Mouse (Mus musculus): ENCODE measurements around the gene Angel2.
"Not testable (repeated sequence)": the region's sequence is repeated elsewhere in the genome, so short reads cannot be mapped to it uniquely, and the experiment has no call there.

The Angel2 gene

DNA sequence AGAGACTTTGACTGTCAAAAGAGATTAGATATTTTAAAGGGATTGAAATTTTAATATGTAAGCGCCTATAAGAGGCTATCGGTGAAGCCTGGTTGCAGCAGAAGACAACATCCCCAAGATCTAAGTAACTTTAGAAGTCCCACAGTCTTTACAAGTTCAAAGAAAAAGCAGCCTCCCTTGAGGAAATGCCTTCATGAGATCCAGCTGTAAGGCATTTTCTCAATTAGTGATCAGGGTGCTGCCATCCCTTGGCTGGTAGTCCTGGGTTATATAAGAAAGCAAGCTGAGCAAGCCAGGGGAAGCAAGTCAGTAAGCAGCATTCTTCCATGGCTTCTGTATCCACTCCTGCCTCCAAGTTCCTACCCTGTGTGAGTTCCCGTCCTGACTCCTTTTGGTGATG is at the start of gene Angel2:
TSS of gene Angel2 (plus strand) at position 301 of the 400 bp plus-strand sequence.
- not testable (repeated sequence) for DNase-seq (ENCODE audit: low spot score in 2 of 2)

DNA sequence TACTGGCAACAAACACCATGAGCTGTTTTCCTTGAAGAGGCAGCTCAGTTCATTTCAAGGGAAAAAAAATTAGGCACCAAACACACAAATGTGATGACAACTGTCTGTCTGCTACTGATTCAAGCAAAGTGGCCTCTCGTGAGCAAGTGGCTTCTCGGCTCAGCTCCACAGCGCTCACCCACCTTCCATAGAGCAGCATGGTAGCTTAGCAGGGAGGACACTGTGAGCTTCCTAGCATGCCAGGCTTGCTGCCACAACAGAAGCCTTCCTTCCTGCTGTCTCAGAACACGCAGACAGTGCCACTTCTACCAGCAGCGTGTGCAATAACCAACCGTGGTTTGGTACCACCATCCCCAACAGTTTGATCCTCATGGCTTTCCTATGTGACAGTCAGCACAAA is 49.2 kb upstream of the Angel2 start:
- no peak for DNase-seq (ENCODE audit: low spot score in 2 of 2)

DNA sequence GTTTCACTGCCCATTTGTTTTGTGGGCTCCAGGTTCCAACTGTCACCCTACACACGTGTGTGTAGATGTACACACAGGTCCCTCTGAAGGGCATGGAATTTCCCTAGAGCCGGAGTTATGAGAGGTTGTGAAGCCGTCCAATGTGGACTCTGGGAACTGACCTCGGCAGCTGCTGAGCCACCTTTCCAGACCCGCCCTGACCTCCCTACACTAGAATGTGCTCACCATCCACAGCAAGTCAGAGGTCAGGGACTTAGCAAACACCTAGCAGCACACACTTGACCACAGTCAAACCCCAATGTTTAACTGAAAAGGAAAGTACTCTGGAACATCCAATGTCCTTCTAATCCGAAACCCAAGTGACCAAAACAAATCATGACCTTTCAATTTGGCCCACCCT is 44.3 kb upstream of the Angel2 start:
- DNase-seq (ENCODE audit: low spot score in 2 of 2) = no peak

DNA sequence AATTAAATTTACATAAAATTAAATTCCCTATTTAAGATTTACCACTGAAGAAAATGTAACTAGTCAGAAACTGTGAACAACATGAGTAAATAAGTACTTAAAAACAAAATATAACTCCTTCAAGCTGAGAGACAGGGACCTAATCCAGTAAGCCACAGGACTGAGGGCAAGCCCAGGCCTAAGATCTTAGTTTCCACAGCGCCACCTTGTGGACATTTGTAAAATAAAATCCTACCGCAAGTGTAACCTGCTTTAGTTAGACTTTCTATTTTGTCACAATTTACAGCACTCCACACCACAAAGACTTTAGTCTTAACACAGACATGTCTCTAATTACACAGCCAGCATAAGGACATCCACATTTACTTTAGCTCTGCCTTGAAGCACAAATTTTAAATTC is 43.5 kb upstream of the Angel2 start:
- DNase-seq (ENCODE audit: low spot score in 2 of 2) = peak in 1 of 2 experiments; percentile 60

DNA sequence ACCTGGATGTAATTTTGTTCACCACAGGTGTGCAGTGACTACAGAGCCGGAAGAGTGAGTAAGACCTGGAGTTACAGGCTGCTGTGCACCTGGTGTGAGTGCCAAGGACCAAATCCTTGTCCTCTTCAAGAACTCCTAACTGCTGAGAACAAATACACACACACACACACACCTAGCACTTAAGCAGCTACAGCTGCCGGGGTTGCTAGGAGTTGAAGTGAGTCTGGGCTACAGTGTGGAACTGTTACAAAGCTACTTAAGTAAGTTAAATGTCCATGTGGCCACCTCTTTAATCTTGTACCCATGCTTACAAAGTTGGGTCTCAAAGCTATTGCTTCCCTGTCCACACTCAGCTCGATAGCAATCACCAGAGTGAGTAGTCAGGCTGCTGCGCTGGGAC is 38.9 kb upstream of the Angel2 start:
- DNase-seq (ENCODE audit: low spot score in 2 of 2) = no peak

DNA sequence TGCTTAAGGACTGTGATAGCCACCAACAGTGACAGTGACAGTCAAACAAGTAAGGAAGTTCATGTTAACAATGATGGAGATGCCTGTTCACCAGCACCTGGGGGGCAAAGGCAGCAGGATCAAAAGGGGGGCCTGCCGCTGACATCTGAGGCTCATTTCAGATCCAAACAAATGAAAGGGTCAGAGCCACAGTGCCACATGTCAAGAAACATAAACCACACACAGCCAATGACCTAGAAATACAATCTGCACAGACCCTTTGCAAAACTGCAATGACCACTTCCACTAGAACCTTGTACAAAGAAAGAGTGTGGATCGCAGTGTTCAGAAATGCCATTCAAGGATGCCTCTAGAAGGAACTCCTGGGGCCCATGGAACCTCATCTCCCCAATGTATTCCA is 36.9 kb upstream of the Angel2 start:
- no peak for DNase-seq (ENCODE audit: low spot score in 2 of 2)

DNA sequence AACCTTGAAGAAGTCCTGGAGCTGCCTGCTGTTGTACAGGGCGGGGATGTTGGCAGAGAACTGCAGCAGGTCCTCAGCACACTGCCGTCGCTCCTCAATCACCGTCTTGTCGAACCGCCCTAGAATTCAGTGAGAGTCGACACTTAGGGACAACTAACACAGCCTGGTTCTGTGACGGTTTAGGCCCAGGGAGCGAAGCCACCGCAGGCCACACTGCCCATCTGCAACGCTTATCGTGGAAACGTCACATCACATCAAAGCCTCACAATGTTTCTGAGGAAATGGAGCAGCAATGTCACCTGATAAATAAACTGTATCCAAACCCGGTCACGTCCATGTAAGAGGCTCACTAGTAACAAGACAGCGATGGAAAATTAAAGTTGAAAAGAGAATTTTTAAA is 36.3 kb upstream of the Angel2 start:
- DNase-seq (ENCODE audit: low spot score in 2 of 2) = no peak

DNA sequence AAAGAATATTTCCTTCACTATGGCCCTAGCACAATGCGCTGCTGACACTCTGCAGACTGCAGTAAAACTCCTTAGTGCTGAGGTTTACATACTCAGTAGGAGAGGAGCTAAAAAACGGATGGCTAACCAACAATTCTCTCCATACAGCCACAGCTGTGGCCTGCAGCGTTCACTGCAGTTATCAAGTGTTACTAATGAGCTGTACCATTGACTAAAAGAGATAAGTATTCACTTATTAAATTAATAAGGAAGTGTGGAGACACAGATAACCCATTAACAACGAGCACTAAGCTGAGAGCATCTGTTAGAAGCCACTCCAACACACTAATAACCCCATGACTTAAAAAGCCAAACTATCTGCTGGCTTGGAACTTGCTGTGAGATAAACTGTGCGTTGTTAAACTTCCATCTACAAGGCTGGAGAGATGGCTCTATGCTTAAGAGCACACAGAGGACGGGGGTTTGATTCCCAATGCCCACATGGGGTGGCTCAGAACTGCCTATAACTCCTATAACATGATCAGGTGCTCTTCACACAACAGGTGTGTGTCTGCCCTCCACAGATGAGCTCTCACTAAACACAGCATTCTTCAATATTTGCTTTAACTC is 31.2 kb upstream of the Angel2 start:
- DNase-seq (ENCODE audit: low spot score in 2 of 2) = no peak

DNA sequence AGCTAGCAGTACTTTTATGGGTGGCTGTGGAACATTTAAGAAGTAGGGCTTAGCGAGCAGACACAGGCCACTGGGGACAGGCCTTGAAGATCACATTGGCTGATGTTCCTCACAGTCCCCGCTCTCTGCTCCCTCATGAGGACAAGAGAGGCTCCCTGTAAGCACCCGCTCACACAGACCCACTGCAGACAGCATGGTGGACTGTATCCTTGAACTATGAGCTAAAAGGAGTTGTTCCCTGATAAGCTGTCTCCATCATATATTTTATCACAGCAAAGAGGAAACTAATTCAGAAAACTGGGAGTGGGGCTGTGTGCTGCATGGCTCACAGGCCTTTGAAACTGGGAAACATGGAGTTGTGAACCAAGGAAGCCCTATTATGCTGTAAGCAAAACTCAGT is 26.7 kb upstream of the Angel2 start:
- no peak for DNase-seq (ENCODE audit: low spot score in 2 of 2)

DNA sequence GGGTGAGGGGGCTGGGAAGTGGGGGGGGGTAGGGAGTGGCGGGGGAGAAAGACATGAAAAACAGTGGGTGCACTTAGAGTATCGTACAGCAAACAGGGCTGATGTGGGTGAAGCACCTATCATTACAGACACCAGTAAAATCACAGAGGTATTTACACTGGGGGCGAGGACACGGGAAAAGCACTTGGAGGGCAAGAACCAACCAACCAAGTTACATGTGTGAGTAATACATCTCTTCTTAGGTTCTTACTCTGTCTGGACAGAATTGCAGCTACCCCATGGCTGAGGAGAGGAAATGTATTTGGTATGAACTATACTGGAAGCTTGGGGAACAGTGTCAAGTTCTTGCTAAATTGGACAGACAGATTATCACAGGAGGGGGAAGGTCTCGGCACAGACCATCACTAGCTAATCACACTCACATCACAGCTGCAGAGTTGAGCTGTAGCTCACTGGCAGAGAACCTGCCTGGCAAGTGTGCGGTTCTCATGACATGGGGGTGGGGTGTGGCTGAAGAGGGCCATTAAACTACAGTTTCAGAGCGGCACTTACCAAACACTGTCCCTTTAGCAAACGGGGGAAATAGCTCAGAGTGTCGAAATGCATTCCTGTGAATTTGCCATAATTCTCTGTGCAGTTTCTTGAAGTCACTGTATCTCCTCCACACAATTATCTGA is 25.9 kb upstream of the Angel2 start:
- no peak for DNase-seq (ENCODE audit: low spot score in 2 of 2)

DNA sequence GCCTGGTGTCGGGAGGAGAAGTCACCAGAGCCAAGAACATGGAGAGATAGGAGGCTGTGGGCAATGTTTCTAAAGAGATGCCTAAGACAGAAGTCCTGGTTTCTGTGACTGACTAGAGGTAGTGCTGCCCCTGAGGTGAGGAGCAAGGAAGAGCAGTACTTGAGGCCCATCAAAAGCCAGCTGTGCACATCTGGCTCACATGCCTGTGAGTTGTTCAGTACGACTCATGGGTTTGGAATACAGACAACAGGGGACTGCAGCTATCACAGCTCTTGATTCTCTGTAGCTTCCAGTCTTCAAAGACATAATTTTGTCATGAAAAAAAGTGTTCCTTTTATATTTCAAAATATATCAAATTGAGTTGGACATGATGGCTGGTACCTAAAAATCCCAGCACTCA is 23.8 kb upstream of the Angel2 start:
- no peak for DNase-seq (ENCODE audit: low spot score in 2 of 2)

DNA sequence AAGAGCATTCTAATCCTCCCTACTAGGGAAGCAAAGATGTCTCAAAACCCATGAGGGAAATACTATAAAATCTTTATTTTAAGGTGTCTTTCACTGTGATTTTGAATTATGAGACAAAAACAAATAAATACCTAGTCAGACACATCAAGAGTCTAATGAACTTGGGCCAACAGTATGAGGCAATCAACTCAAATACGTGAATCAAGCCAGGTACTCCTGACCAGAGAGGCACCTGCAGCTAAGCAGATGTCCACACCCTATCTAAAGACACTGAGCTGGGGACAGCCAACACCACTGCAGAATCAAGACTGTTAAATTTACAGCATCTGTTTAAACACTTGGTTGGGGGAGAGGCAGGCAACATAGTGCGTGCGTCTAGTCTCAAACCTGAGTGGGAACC is 20.8 kb upstream of the Angel2 start:
- DNase-seq (ENCODE audit: low spot score in 2 of 2) = no peak

DNA sequence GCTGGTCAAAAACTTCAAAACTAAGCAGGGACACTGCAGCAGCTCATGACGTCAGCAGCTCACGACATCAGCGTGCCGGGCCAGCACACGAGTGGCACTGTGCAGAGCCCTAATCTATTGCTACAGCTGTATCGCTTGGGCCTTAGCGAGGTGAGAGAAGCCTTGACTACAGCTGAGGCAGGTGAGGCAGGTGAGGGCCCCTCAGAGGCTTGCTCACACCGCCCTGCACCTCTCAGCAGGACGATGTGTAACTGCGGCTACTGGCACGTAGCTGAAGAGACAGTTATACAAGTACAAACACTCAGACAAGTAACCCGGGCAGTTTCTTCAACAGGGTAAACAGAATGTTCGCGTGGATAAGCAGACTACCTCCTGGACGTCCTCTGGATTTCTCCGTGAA is 20.2 kb upstream of the Angel2 start:
- DNase-seq (ENCODE audit: low spot score in 2 of 2) = no peak

DNA sequence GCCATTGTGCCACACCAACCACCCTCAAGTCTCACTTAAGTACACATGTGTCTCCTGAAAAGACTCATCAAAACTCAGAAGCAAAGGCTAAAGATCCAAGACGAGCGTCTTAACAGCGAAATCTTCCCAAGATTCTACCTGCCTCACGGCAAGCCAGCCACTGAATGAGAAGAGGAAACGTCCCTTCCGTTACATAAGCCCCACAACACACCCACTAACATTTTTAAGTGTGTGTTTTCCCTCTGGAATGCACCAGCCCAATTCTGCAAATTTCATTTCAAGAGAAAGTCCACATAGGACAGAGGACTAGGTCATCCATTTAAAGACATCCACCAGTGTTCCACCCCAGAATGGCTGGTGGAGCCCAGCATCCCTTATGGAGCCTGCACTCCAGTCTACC is 14.1 kb upstream of the Angel2 start:
- no peak for DNase-seq (ENCODE audit: low spot score in 2 of 2)

DNA sequence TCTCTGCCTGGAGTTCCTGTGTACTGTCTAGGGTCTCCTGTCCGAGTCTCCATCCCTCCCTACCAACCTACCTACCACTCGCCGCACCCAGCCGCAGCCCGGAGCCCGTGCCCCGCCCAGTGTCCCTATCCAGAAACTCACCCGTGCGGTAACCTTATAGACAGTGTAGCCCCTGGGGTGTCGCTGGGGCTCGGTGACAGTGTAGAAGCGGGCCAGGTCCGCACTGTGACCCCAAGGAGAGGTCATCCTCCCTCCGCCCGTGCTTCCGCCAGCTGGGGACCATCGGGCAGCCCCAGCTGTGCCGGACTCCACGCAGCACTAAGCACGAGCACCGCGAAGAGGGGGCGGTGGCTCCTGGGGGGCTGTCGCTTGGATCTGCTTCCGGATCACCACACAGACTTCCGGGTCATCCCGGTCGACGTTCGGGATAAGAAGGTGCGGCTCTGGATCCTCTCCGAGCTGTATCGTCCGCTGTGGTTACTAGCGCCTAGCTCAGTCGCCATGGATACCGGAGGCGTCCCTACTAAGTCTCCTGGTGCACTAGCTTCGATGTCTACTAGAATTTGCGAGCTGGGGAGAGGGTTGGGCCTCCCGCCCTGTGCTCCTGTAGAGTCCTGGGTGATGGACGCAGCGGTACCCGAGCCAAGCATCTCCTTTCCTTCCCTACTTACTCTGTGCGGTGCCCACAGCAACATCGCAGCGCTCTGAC is 13.3 kb upstream of the Angel2 start, which contains the start of gene Rps6kc1:
TSS of gene Rps6kc1 (minus strand) at position 356 of the 709 bp plus-strand sequence.
- peak; percentile 43 to 62 for DNase-seq (ENCODE audit: low spot score in 2 of 2)

DNA sequence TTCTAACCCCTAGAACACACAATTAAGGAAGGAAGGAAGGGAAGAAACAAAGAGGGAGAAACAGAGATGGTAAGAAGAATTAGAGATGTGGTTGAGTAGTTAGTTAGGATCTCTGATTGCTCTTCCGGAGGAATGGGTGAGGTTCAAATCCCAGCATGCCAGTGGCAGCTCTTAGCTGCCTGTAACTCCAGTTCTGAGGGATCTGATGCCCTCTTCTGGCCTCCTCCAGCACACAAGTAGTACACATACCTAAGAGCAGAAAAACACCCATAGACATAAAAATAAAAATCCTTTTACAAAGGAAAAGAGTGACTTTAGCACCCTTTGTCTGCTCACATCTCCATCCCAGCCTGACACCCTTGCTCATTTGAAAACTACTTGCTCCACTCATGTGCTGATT is 12.3 kb upstream of the Angel2 start:
- DNase-seq (ENCODE audit: low spot score in 2 of 2) = no peak

DNA sequence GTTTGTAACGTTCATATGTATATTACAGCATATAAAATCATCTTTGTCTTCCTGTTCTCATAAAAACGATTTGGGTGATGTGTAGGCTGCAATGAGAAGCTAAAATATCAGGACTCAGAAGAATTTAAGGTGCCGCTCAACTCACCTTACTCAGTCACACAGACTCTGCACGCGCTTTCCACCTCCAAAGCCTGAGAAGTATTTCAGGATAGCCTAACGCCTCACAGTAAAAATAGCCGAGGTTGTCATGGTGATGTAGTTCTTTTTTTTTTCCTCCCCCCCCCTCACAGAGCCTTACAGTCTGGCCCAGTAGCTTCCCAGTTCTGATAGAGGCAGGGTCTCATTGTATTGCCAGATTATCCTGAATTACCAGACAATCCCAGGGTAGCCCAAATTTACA is 6.0 kb upstream of the Angel2 start:
- DNase-seq (ENCODE audit: low spot score in 2 of 2) = no peak

DNA sequence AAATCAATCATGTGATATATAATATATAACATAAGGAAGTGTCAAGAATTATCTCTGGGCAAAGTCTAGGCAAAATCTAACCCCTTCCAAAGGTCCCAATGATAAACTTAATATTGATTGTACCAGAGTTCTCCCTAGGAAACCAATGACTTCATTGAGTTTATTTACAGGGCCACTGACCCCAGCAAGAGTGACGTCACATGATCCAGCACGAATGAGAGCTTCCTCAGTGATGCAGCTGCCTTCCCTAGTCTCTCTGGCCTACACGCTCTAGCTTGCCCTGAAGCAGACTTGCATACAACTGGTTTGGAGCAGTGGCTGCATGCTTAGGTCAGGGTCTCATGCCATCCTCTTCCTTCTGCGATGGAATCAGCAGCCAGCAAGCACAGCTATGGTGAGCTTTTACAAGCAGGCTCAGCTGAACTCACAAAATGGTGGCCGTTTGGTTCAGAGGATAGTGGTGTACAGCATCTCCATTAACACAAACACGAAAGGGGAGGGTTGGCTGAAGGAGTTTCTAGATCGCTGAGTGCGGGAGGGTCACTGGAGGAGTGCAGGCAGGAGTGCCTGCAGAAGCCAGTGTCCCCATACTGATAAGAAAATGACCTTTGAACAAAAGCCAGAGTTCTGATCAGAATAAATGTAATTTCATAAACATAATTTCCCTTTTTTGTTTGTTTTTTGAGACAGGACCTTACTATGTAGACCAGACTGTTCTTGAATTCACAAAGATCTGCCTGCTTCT is 5.0 kb upstream of the Angel2 start:
- DNase-seq (ENCODE audit: low spot score in 2 of 2) = no peak

DNA sequence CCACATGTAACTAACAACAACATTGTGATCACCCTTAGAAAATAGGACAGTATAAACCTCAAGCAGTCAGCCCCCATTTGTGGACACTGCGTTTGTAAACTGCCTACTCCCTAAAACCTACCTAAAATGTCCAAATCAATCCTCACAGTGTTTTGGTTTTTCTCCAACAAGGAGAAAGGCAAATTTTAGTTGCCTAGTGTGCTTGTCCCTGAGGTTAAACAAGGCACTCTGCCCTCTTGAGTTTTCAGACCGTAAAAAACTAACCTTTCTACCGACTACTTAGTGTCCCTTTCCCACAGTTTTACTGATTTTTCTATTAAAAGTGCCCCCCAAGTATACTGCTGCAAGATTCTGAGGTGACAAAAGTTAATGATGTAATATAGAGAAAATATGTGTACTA is 2.4 kb downstream of the Angel2 start:
- DNase-seq (ENCODE audit: low spot score in 2 of 2) = no peak

DNA sequence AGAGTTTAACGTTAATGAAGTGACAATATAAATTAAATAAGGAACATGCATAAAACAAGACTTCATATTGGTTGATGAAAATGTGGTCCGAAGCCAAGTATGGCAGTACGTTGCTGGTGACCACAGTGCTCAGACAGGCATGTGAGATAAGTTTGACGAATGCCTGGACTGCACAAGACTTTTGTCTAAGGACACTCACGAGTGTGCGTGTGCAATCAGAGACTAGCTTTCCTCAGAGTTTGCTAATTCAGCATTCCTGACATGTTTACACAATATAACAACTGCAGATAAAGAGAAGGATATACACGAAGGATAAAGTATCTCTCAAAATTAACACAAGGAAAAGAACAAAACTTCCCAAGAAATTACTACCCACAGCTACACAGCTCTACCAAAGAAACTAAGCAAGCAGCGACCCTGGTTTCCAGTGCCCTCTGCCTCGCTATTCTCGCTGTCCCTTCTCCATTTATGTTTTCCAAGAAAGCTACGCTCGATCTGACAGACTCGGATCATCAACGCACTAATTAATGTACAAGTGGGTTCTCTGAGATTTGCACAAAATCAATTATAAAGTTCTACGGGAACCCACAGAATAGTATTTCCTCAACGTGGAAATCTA is 2.9 kb downstream of the Angel2 start:
- no peak for DNase-seq (ENCODE audit: low spot score in 2 of 2)

DNA sequence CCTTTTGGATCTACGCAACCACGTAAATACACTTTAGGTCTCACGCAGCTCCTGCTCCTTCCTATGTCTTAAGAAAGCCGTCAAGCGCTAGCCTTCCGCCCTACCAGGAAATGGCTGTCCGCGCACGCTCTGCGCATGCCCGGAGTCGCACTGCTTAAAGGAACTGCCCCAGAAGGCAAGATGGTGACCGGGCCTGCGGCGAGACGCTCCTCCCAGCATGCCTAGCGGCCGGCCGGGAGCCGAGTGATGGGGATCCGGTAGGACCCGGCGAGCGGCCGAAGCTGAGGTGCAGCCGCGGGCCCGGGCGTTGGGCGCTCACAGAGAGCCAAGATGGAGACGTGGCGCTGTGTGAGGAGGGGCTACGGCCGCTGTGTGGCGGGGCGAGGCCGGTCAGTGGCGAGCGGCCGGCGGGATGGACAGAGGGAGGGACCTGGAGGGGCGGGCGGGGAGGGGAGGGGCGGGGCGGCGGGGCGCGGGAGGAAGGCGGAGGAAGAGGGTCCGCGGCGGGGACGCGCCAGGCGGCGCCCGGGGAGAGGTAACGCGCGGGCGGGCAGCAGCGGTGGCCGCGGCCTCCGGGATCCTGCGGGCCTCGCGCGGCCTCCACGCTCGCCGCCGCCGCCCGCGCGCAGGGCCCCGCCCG is 3.6 kb downstream of the Angel2 start:
- peak; percentile 96 to 97 for DNase-seq (ENCODE audit: low spot score in 2 of 2)
